Mouse (Mus musculus) C2C12 (cell line): ENCODE data around the gene Nr4a1.

Experiments
- CTCF ChIP-seq: IDR thresholded peaks from one replicate; pipeline ENCODE4 v1.5.1; 2011; ENCODE audit not compliant: control insufficient read depth, insufficient read depth, insufficient read length
- MAX ChIP-seq: IDR thresholded peaks from one replicate; pipeline ENCODE4 v1.6.1; 2011; ENCODE audit warnings: mild to moderate bottlenecking, control low read depth
- USF1 ChIP-seq: IDR thresholded peaks from one replicate; pipeline ENCODE4 v1.6.1; 2011; ENCODE audit warnings: low read depth, mild to moderate bottlenecking, control low read depth, moderate library complexity

DNA sequence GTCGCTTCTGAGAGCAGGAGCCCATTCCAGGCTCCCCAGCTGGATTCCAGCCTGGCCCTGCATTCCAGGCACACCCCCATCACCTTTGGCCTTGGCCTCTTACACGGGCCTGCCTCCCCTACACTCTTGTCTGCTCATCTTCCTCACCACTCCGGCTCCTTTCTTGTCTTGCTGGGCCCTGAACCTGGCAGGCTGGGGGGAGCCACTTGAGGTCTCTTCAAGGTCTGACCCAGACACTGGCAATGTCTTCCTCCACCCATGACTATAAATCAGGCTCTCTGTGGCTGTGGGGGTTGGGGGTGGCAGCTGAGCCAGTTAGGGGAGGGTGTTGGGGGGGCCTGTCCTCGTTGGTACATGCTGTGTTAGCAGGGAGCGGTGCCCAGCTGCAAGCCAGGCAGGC lies 24.5 kb downstream of the Nr4a1 start:
- TF ChIP-seq CTCF = no peak
- no peak for TF ChIP-seq MAX
- no peak for TF ChIP-seq USF1
